Mouse (Mus musculus) stomach, postnatal 0 days (tissue): Measurements from ENCODE around the gene Mms19. TPM values are rescaled to one million over a fixed set of nuclear protein-coding genes. Genes with fewer than 3 reads are reported as not detected.
A peak's percentile ranks its signal among the peaks of the same experiment; 100 is the strongest.

Experiments
- ATAC-seq: fragments of 200-750 bp; cut with Nextera tagmentation; 2 replicates; pipeline ENCODE4 v1.8.0; 2017; ENCODE audit not compliant: low FRiP score, low TSS enrichment
- DNase-seq: peaks from one replicate; pipeline ENCODE4 v3.0.0-alpha.2; 2016; ENCODE audit warnings: low spot score
- H3K27ac ChIP-seq: fragments of 300-500 bp; sonication (generic); replicated peaks from 2 replicates; pipeline ENCODE4 v1.5.1; 2014; ENCODE audit warnings: mild to moderate bottlenecking, control low read depth
- H3K27me3 ChIP-seq: fragments of 300-500 bp; sonication (generic); 2 replicates; pipeline ENCODE4 v1.6.1; 2014; ENCODE audit warnings: low read length; ENCODE audit not compliant: control insufficient read depth, insufficient read depth
- H3K36me3 ChIP-seq: fragments of 300-500 bp; sonication (generic); 2 replicates; pipeline ENCODE4 v1.6.1; 2014; ENCODE audit warnings: low read length, mixed read lengths; ENCODE audit not compliant: control insufficient read depth, insufficient read depth
- H3K4me1 ChIP-seq: fragments of 300-500 bp; sonication (generic); replicated peaks from 2 replicates; pipeline ENCODE4 v1.6.1; 2014; ENCODE audit warnings: antibody characterized with exemption; ENCODE audit not compliant: control insufficient read depth, insufficient read depth
- H3K4me2 ChIP-seq: fragments of 300-500 bp; sonication (generic); replicated peaks from 2 replicates; pipeline ENCODE4 v1.6.1; 2014; ENCODE audit warnings: low read depth, mild to moderate bottlenecking, control low read depth, moderate library complexity
- H3K4me3 ChIP-seq: fragments of 300-500 bp; sonication (generic); 2 replicates; pipeline ENCODE4 v1.5.1; 2014; ENCODE audit warnings: low read depth, low read length, control low read depth
- H3K9ac ChIP-seq: fragments of 300-500 bp; sonication (generic); 2 replicates; pipeline ENCODE4 v1.6.1; 2014; ENCODE audit warnings: mild to moderate bottlenecking, low read length, control low read depth, mixed read lengths
- H3K9me3 ChIP-seq: fragments of 300-500 bp; sonication (generic); 2 replicates; pipeline ENCODE4 v1.6.1; 2016; ENCODE audit warnings: low read length; ENCODE audit not compliant: control insufficient read depth
- CTCF ChIP-seq: IDR thresholded peaks from 2 replicates; pipeline ENCODE4 v1.5.1; 2016; ENCODE audit warnings: antibody characterized with exemption, low read depth, mild to moderate bottlenecking, moderate library complexity
- EP300 ChIP-seq: optimal IDR thresholded peaks from 2 replicates; pipeline ENCODE3; 2016; ENCODE audit warnings: antibody characterized with exemption
- WGBS: fragments of 180-500 bp; shearing (Covaris S2); extraction: QIAGEN DNeasy Blood & Tissue Kit; methylation state at CpG from one replicate; pipeline ENCODE4 v1.1.7; 2014; 5-methylcytosine and 5-hydroxymethylcytosine counted together
- polyA plus RNA-seq: library from polyadenylated mRNA; unstranded; fragments of >200 nt; fragmentation: Nextera tagmentation; extraction: Ambion mirVana; gene quantifications from 2 replicates; pipeline ENCODE4 v1.2.1, GENCODE M21; 2015

Mms19 gene
- polyA plus RNA-seq, 1 experiment from 2014 or later: 10.2 TPM

- WGBS: 50% methylated on average over 4 of the region's 4 CpGs
- Histone ChIP-seq H3K4me1 (0 out of 2 replicates have a peak, but pooled peaks cover 3% of the 10 kb centered on the region), H3K4me3 (no peak overlapping the region), H3K27ac (no peak overlapping the region), H3K9ac (no peak overlapping the region), H3K4me2 (no peak overlapping the region), H3K27me3 (no peaks in the 10 kb centered on the region), H3K9me3 (no peaks in the 10 kb centered on the region), H3K36me3 (no peaks in the 10 kb centered on the region)
- DNase-seq: no peak
- TF ChIP-seq EP300 (no peak), CTCF (peak; percentile 87)
- no peak for ATAC-seq
These were observed 82.1 kb downstream of the Mms19 start for GRCm38 (mm10) chr19:41898860-41899259.

GRCm38 (mm10) chr19:41896319-41896711, 84.6 kb downstream of the Mms19 start:
- no peak overlapping the region for H3K27ac ChIP-seq

GRCm38 (mm10) chr19:41895460-41896318, 85.3 kb downstream of the Mms19 start, which contains the start of gene Rrp12:
Rrp12 (minus strand) TSS chr19:41896173.
- Histone ChIP-seq H3K4me2 (peak within 1 kb of the TSS; percentile 85), H3K27me3 (no peaks in the 10 kb centered on the region), H3K27ac (peak within 1 kb of the TSS; percentile 61), H3K4me1 (0 out of 2 replicates have a peak, but pooled peaks cover 3% of the 10 kb centered on the region), H3K36me3 (no peaks in the 10 kb centered on the region), H3K4me3 (peak within 1 kb of the TSS; percentile 70), H3K9ac (peak within 1 kb of the TSS; percentile 54), H3K9me3 (no peaks in the 10 kb centered on the region)
- ATAC-seq (peak; percentile 94), DNase-seq (peak; percentile 84)
- 1% methylated on average over 46 of the region's 46 CpGs for WGBS
- TF ChIP-seq EP300: no peak
- TF ChIP-seq CTCF: no peak

More at GRCm38 (mm10) chr19:41896319-41896711, 84.6 kb downstream of the Mms19 start:
- DNase-seq (no peak), ATAC-seq (peak; percentile 36)
- 13% methylated on average over 18 of the region's 18 CpGs for WGBS
- H3K27me3 ChIP-seq: no peaks in the 10 kb centered on the region
- no peaks in the 10 kb centered on the region for H3K9me3 ChIP-seq
- no peaks in the 10 kb centered on the region for H3K36me3 ChIP-seq
- 0 out of 2 replicates have a peak, but pooled peaks cover 3% of the 10 kb centered on the region for H3K4me1 ChIP-seq
- H3K9ac ChIP-seq: no peak overlapping the region
- H3K4me2 ChIP-seq: peak overlapping the region; percentile 85
- TF ChIP-seq CTCF: no peak
- no peak for TF ChIP-seq EP300
- peak overlapping the region; percentile 70 for H3K4me3 ChIP-seq

GRCm38 (mm10) chr19:41894959-41895358, 86.0 kb downstream of the Mms19 start:
- Histone ChIP-seq H3K4me1 (0 out of 2 replicates have a peak, but pooled peaks cover 3% of the 10 kb centered on the region), H3K4me2 (peak overlapping the region; percentile 85), H3K27ac (peak overlapping the region; percentile 53; the same call in 1 of the 2 replicates), H3K36me3 (no peaks in the 10 kb centered on the region), H3K27me3 (no peaks in the 10 kb centered on the region), H3K9me3 (no peaks in the 10 kb centered on the region), H3K4me3 (peak overlapping the region; percentile 70), H3K9ac (peak overlapping the region; percentile 54)
- no peak for TF ChIP-seq EP300
- TF ChIP-seq CTCF: no peak
- no peak for ATAC-seq
- WGBS: 31% methylated on average over 7 of the region's 7 CpGs
- DNase-seq: no peak

Other genes with a start within 250 kb of the Mms19 start
- 0.25 and 0.28 TPM in 2 replicates for gene Slit1, start 237.5 kb downstream of the Mms19 start, polyA plus RNA-seq
- gene Arhgap19, start 179.1 kb downstream of the Mms19 start, polyA plus RNA-seq: 2.7 and 3.5 TPM in 2 replicates
- gene Frat1, start 151.2 kb downstream of the Mms19 start, polyA plus RNA-seq: 9.3 and 9.8 TPM in 2 replicates
- 3.5 and 4.3 TPM in 2 replicates for gene Frat2, start 133.0 kb downstream of the Mms19 start, polyA plus RNA-seq
- gene Rrp12, start 85.0 kb downstream of the Mms19 start, polyA plus RNA-seq: 6.3 and 6.4 TPM in 2 replicates
- gene Pgam1, start 69.2 kb downstream of the Mms19 start, polyA plus RNA-seq: 334 and 339 TPM in 2 replicates
- gene Exosc1, start 47.7 kb downstream of the Mms19 start, polyA plus RNA-seq: 46.4 and 47.2 TPM in 2 replicates
- 37.4 and 42.0 TPM in 2 replicates for gene Zdhhc16, start 47.7 kb downstream of the Mms19 start, polyA plus RNA-seq
- gene Ubtd1, start 606 bp upstream of the Mms19 start, polyA plus RNA-seq: 21.3 and 23.5 TPM in 2 replicates
- gene Ankrd2, start 54.8 kb upstream of the Mms19 start, polyA plus RNA-seq: 0.11 and 0.12 TPM in 2 replicates
- 1.6 and 1.8 TPM in 2 replicates for gene Hoga1, start 64.5 kb upstream of the Mms19 start, polyA plus RNA-seq
- gene 4933411K16Rik, start 71.1 kb upstream of the Mms19 start, polyA plus RNA-seq: not detected in 2 replicates
- 7.3 and 8.2 TPM in 2 replicates for gene Morn4, start 105.2 kb upstream of the Mms19 start, polyA plus RNA-seq
- 20.8 and 21.6 TPM in 2 replicates for gene Pi4k2a, start 109.3 kb upstream of the Mms19 start, polyA plus RNA-seq
- 108 and 117 TPM in 2 replicates for gene Avpi1, start 147.9 kb upstream of the Mms19 start, polyA plus RNA-seq
- gene Marveld1, start 166.2 kb upstream of the Mms19 start, polyA plus RNA-seq: 15.3 and 23.6 TPM in 2 replicates
- gene Zfyve27, start 182.8 kb upstream of the Mms19 start, polyA plus RNA-seq: 14.1 and 15.3 TPM in 2 replicates
- 0.55 and 0.74 TPM in 2 replicates for gene Sfrp5, start 221.1 kb upstream of the Mms19 start, polyA plus RNA-seq